Mouse (Mus musculus): ENCODE results near the gene Mpped2.

Gene Mpped2

GRCm38 (mm10) chr2:106855623-106856350, 162.7 kb downstream of the Mpped2 start:
- DNase-seq (ENCODE audit: low spot score in 2 of 2), result no peak

DNA sequence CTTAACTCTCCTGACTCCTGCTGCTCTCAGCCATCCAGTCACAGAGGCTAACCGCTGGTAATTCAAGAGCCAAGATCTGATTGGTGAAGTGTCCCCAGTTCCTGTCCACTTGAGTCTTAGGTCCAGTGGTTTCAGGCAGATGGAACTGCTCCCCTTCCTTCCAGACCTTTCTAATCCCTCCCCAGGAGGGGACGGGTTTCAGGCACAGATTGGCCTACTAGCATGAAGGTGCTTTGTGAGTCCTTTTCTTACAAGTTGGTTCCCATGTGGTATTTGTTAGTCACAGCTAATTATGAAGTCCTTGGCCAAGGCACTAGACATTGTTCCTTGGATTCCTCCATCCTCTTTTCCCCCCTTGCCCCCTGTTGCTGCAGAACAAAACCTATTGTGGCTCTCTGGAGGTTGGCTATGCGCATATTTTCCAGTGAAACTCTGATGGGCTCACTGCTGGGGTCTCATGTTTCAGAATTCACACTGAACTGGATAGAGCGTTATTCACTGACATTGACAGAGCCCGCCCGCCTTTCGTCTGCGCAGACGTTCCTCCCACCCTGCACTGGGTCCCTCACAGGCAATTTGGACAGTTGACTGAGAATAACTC, 163.4 kb downstream of the Mpped2 start:
- DNase-seq (ENCODE audit: low spot score in 2 of 2), result no peak

DNA sequence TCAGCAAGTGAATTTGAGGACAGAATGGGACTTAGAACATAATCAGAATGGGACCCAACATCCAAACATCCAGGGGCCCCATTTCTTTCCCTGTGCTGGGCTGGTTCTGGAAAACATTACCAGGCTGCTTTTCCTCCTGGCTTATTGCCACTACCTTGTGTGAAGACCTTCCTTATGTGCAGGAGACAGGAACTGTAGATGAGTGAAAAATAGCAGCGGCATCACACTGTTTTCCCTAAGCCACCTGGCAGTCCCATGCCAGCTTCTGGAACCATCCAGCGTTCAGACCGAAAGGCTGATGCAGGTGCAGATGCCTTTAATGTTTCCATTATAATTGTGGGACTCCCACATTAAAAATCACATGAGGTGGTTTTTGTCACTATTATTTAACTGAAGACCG, 164.2 kb downstream of the Mpped2 start:
- DNase-seq (ENCODE audit: low spot score in 2 of 2), result no peak

DNA sequence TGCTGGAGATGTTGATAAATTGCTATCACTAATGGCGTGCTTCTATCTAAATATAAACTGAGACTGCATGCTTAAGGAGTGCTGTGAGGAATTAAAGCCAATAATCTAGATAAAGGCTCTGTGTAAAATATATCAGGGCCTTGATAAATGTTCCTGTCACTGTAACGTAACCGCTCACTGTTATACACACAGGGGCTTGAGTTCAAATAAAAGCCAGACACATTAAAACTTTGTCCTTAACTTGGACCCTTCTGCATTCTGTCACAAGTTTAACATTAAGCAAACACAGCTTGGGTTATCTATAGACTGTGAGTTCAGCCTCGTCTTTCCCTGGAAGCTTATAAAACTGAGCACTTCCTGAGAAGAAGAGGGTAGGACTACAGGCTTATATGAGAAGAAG, 164.6 kb downstream of the Mpped2 start:
- DNase-seq (ENCODE audit: low spot score in 2 of 2), result no peak

DNA sequence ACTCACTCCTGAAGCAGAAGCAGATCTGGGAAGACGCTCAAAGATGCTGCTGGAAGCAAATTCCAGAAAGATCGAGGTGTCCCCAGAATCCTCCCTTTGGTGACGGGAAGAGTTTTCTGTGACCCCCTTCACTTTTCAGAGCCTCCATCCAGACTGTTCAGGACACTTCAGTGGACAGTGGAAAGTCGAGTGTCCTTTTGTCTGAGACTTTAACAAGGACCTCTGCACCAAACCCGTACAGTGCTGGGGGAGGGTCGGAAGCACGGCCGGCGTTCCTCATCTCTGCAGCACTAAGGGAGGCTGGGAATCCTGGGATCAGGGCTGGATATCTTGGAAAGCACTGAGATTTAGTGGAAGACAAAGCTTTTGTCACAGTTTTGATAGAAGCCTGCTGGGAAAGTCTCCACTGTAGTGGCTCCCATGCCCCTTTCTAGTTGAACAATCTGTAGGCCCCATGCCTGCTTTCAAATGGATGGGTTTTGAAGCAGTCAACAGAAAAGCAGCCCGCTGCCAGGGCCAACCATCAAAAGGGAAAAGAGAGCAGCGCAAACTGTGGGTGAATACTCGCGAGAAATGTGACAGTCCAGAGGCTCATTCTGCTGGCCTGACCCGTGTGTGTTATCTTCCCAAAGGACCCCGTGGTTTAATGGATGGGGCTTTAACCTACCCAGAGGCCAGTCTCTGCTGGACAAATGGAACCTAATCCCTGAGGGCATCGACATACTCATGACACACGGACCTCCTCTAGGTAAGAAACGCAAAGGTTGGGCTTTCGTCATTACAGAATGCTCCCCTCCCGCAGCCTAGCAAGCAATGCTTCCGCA, 168.0 kb downstream of the Mpped2 start:
- no peak for DNase-seq (ENCODE audit: low spot score in 2 of 2)

- no peak for DNase-seq (ENCODE audit: low spot score in 2 of 2)
These were observed 170.1 kb downstream of the Mpped2 start for GRCm38 (mm10) chr2:106863050-106863653.

DNA sequence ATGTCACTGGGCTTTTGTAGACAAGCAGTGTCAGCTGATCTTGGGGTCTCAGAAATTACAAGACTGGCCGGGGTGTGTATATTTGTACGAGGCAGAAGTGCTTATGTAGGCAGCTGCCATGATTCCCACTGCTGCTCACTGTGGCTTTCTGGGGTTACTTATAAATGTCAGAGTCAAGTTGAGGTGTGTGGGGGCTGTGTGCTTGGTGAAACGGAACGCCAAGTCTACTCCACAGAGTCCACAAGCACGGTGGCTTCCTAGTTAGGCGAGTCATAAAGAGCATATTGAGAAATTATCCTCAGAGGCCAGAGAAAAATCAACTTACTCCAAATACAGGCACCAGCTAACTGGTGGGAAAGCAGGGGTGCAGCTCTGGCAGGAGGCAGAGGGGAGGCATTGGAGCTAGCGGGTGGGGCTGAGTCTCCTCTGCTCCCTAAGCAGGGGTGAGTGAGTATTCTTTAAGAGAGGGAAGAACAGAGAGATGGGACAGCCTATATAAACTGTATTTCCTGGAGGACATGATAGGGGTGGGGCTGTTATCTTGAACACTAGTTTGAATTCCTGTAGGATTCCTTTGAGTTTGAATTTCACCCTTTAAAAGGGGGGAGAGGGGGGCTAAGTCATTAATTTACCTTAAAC, 172.2 kb downstream of the Mpped2 start:
- no peak for DNase-seq (ENCODE audit: low spot score in 2 of 2)

DNA sequence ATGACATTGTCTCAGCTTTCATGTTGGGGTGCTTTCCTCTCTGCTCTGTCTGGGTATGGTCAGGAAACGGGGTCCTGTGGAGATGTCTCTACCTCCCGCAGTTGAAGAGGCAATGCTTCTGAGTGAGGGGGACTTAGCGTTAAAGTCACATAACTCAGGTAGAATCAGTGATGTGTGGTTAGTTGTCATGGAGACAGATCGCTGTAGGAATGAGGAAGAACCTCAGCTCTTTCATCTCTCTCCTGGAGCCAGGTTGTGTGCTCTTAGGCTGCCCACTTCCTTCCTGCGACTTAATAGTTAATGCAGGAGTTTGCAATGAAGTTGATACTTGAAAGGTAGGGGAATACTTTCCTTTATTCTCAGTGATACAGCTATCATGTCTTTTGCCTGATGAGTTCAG, 173.2 kb downstream of the Mpped2 start:
- DNase-seq (ENCODE audit: low spot score in 2 of 2), result no peak

GRCm38 (mm10) chr2:106870886-106871285, 177.8 kb downstream of the Mpped2 start:
- no peak for DNase-seq (ENCODE audit: low spot score in 2 of 2)

GRCm38 (mm10) chr2:106873166-106873565, 180.1 kb downstream of the Mpped2 start:
- DNase-seq (ENCODE audit: low spot score in 2 of 2), result no peak

DNA sequence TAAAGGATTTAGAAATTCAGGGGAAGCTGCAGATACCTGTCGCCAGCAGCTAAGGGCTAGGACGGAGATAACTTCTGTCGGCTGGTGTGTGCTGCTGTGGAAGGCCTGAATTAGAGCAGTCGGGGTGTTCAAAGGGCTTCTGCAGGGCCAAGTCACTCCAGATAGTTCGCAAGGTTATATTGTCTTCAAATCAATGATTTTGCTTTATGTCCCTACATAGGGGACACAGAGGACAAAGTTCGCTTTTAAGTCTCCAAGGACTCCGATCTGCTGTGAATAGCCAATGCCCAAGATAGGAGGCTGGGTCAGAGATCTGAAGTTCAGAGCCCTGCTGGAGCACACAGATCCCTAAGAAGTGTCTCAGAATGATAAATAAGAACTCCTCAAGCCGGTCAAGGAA, 190.3 kb downstream of the Mpped2 start:
- DNase-seq (ENCODE audit: low spot score in 2 of 2), result no peak

DNA sequence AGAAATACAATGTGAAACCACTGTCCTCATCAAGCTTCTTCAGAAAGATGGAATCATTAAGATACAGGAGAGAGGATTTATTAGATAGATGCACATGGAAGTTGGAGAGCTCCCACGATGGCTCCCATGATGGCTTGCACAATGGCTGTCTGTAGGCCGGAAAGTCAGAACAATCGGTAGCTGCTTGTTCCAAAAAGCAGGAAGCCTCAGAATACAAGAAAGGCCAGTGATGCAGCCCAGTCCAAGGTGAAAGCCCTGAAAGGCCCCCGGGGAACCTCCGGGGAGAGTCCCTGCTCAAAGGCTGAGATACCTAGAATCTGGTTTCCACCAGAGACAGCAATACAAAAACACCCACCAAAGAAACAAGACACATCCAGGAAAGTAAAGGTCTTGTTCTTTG, 195.1 kb downstream of the Mpped2 start:
- no peak for DNase-seq (ENCODE audit: low spot score in 2 of 2)

DNA sequence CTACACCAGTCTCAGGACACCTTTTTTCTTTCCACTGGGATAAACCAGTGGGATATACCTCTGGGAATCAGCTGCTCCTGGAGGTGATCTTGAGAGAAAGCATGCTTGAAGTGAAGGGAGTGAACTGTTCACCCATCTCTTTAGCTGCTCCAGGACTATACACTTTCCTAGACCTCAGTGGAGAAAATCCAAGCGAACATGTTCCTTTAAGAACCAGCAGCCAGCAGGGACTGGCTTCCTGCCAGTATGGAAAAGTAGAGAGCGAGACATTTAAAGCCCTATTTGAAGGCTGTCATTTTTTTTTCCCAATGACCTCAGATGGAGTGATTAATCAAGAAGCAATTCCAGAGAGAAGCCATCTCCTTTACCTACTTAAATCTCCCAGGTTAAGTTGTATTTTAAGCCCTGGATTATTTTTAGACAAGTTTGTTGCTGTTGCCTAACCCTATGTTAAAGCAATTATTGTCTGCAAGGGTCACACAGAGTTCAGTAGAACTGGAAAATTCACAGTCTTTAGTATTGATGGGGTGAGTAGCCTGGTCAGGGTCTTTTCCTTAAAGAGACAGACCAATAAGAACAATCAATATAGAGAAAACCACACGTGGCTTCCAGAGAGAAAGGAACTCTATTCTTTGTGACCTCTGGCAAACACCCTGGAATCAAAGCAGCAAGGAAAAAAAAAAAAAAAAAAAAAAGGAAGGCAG, 196.4 kb downstream of the Mpped2 start:
- no peak for DNase-seq (ENCODE audit: low spot score in 2 of 2)

- DNase-seq (ENCODE audit: low spot score in 2 of 2), result no peak
These were observed 200.3 kb downstream of the Mpped2 start for GRCm38 (mm10) chr2:106893376-106893775.

GRCm38 (mm10) chr2:106895326-106896023, 202.4 kb downstream of the Mpped2 start:
- DNase-seq (ENCODE audit: low spot score in 2 of 2), result no peak

DNA sequence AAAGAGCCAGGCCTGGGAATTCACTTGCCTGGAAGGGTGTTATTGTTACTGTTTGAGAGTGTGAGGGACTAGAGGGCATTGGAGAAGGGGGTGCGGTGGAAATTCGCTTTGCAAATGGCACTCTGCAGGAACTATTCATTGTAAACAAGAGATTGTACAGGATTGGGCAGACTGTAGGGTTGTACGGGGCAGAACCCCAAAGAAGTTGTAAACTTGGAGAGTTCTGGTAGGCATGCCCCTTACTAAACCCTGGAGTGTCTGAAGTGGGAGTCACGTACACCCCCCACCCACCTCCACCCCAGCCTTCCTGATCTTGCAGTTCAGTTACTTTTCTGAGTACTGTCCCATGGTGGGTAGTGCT, 202.9 kb downstream of the Mpped2 start:
- DNase-seq (ENCODE audit: low spot score in 2 of 2), result no peak

GRCm38 (mm10) chr2:106911951-106912480, 218.9 kb downstream of the Mpped2 start:
- DNase-seq (ENCODE audit: low spot score in 2 of 2), result no peak

Measured in natural killer cell, adult 2 months (primary cell).